Mouse (Mus musculus) limb, embryonic 14.5 days (tissue): Measurements from ENCODE around the gene Twf2. TPM values are rescaled to one million over a fixed set of nuclear protein-coding genes. Genes with fewer than 3 reads are reported as not detected.

Experiments used
- ATAC-seq: fragments of 200-750 bp; cut with Nextera tagmentation; 2 replicates; pipeline ENCODE4 v1.8.0; 2017; ENCODE audit warnings: low read depth, moderate number of reproducible peaks, moderate TSS enrichment; ENCODE audit not compliant: low FRiP score
- DNase-seq: peaks from one replicate; pipeline ENCODE4 v3.0.0-alpha.2; 2015; ENCODE audit warnings: low spot score
- H3K27ac ChIP-seq: fragments of 300-500 bp; sonication (generic); replicated peaks from 2 replicates; pipeline ENCODE4 v1.5.1; 2014; ENCODE audit warnings: low read depth, mild to moderate bottlenecking, low read length, moderate library complexity, mixed read lengths
- H3K27me3 ChIP-seq: fragments of 300-500 bp; sonication (generic); 2 replicates; pipeline ENCODE4 v1.6.1; 2014; ENCODE audit warnings: low read length, mixed read lengths; ENCODE audit not compliant: control insufficient read depth, insufficient read depth
- H3K36me3 ChIP-seq: fragments of 300-500 bp; sonication (generic); 2 replicates; pipeline ENCODE4 v1.6.1; 2014; ENCODE audit warnings: mild to moderate bottlenecking, low read length, moderate library complexity, mixed read lengths; ENCODE audit not compliant: control insufficient read depth, insufficient read depth
- H3K4me1 ChIP-seq: fragments of 300-500 bp; sonication (generic); 2 replicates; pipeline ENCODE4 v1.6.1; 2014; ENCODE audit warnings: antibody characterized with exemption, low read length, mixed read lengths; ENCODE audit not compliant: control insufficient read depth, insufficient read depth
- H3K4me2 ChIP-seq: fragments of 300-500 bp; sonication (generic); replicated peaks from 2 replicates; pipeline ENCODE4 v1.6.1; 2014; ENCODE audit warnings: low read depth, mild to moderate bottlenecking, low read length, moderate library complexity; ENCODE audit not compliant: severe bottlenecking
- H3K4me3 ChIP-seq: fragments of 300-500 bp; sonication (generic); replicated peaks from 2 replicates; pipeline ENCODE4 v1.5.1; 2014; ENCODE audit warnings: low read length
- H3K9ac ChIP-seq: fragments of 300-500 bp; sonication (generic); 2 replicates; pipeline ENCODE4 v1.6.1; 2014; ENCODE audit warnings: mild to moderate bottlenecking, low read depth, low read length, moderate library complexity; ENCODE audit not compliant: severe bottlenecking
- H3K9me3 ChIP-seq: fragments of 300-500 bp; sonication (generic); 2 replicates; pipeline ENCODE4 v1.6.1; 2016; ENCODE audit warnings: low read length; ENCODE audit not compliant: control insufficient read depth
- POLR2A ChIP-seq: fragments of 200-500 bp; IDR thresholded peaks from 2 replicates; pipeline ENCODE4 v1.8.0; 2012; ENCODE audit warnings: inconsistent platforms, mild to moderate bottlenecking, moderate library complexity, borderline replicate concordance; ENCODE audit not compliant: insufficient read depth, insufficient read length; ENCODE audit errors: extremely low read depth
- WGBS: fragments of 180-500 bp; shearing (Covaris S2); extraction: QIAGEN DNeasy Blood & Tissue Kit; methylation state at CpG from one replicate; pipeline ENCODE4 v1.1.7; 2014; 5-methylcytosine and 5-hydroxymethylcytosine counted together
- polyA plus RNA-seq, 2 experiments: library from polyadenylated mRNA; depleted of rRNA in 1 of 2; stranded (reverse) in 1 of 2; unstranded in 1 of 2; fragments of >200 nt; fragmentation: Nextera tagmentation in 1 of 2; extraction: Ambion mirVana in 1 of 2; gene quantifications; 2 replicates each; pipeline versions ENCODE4 v1.2.1 to v1.2.3; 2012 to 2014

The Twf2 gene
- polyA plus RNA-seq, 2 experiments = 62.4 to 69.2 TPM

DNA sequence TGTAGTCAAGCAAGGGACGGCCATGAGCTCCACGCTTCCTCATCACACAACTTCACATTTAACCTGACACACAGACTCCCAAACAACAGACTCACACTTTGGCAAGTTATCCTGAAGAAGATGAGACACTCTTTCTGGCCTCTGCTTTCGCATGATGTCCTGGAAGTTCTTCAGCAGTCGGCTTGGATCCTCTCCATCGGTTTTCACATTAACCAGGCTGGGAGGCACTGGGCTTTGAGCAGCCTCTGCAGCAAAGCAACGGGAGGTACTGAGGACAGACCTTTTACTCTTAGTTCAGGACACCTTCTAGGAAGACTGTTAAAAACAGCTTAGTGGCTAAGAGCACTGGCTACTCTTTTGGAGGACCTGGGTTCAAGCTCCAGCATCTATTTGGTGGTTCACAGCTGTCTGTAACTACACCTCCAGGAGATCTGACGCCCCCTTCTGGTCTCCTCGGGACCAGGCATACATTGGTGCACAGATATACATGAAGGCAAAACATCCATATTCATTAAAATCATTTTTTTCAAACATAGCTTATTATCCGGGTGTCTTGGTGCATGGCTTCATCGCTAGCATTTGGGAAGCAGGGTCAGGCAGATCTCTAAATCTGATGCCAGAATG, 38.7 kb downstream of the Twf2 start:
- Histone ChIP-seq H3K27me3 (no peaks in the 10 kb centered on the region), H3K4me1 (peaks cover 4% of the 10 kb centered on the region), H3K9me3 (no peaks in the 10 kb centered on the region), H3K36me3 (peaks cover 77% of the 10 kb centered on the region), H3K4me3 (no peak overlapping the region), H3K9ac (no peak overlapping the region), H3K27ac (no peak overlapping the region), H3K4me2 (no peak overlapping the region)
- 91% methylated on average over 10 of the region's 10 CpGs for WGBS
- DNase-seq (no peak), ATAC-seq (no peak)
- TF ChIP-seq POLR2A = no peak

DNA sequence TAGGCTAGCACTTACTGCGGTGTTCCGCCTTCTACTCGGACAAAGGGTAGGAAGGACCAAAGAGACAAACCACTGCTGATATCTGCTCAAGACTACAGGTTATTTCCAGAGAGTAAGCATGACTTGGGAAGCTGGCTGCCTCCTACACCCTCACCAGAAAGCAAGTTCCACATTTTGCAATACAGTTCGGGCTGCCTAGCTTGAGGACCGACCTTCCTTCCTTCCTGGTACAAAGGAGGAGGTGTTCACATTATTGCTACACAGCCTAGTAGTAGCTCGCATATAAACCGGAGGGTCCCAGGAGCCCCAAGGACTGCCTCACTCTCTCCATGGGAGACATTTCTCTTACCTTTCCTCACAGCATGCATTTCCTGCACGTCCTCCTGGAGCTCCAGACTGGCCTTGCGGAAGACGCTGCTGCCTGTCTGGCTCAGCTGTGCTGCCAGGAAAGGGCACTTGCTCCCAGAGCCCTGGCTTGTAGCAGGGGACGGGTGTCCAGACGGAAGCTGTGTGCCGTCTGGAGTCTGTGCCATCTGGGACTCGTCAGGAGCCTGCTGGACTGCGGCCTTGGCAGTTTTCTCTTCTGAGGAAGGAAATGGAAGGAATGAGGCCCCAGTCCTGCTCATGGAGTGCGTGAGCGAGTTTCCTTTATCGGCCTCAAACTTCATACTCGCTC, 40.0 kb downstream of the Twf2 start:
- no peaks in the 10 kb centered on the region for H3K27me3 ChIP-seq
- H3K4me2 ChIP-seq = no peak overlapping the region
- H3K4me3 ChIP-seq = no peak overlapping the region
- WGBS = 47% methylated on average over 19 of the region's 19 CpGs
- no peak for TF ChIP-seq POLR2A
- peaks cover 64% of the 10 kb centered on the region for H3K36me3 ChIP-seq
- no peaks in the 10 kb centered on the region for H3K9me3 ChIP-seq
- DNase-seq (no peak), ATAC-seq (no peak)
- H3K27ac ChIP-seq = no peak overlapping the region
- peak overlapping the region; percentile 25; the same call in 1 of the 2 replicates for H3K9ac ChIP-seq
- peaks cover 10% of the 10 kb centered on the region for H3K4me1 ChIP-seq

DNA sequence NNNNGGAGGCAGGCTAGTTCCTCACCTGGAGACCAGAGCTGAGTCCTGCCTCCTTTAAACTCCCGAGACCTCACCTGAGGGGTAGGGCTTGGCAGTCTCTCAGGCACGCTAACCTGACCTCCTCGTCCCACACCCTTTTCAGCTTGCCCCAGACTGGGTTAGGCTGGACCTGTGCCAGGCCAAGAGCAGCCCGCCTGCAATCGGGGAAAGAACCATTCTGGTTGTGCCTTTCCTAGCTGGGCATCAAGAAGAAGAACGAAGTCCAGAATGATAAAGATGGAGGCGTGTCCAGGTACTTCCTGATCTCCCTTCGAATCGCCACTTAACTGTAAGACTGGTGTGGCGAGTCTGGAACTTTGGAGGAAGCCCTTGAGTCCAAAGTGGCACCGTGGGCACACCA, 46.6 kb downstream of the Twf2 start:
- no peak overlapping the region for H3K4me2 ChIP-seq
- H3K4me1 ChIP-seq = peaks cover 13% of the 10 kb centered on the region
- ATAC-seq (no peak), DNase-seq (no peak)
- no peak overlapping the region for H3K27ac ChIP-seq
- peaks cover 7% of the 10 kb centered on the region; the same call in 1 of the 2 replicates for H3K36me3 ChIP-seq
- H3K9ac ChIP-seq = no peak overlapping the region
- WGBS = 93% methylated on average over 11 of the region's 11 CpGs
- no peaks in the 10 kb centered on the region for H3K27me3 ChIP-seq
- no peak overlapping the region for H3K4me3 ChIP-seq
- no peak for TF ChIP-seq POLR2A
- H3K9me3 ChIP-seq = no peaks in the 10 kb centered on the region

DNA sequence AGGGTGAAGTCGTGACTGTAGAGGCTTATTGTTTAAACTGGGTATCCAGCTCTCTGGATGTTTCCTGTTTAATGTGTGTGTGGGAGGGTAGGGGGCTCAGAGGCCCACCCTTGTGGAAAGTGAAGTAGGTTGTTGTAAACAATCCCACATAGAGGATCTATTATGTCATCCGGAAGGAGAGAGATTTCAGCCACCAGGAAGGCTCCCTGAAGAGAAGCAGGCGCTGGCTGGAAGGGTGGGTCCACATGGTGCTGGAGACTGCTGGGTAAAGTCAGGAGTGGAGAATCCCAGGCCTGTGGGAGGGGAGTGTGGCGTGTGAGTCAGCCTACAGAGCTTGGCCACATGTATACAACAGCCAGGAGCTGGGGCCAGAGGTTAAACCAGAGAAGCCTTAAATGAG, 47.3 kb downstream of the Twf2 start:
- WGBS = 50% methylated on average over 4 of the region's 4 CpGs
- Histone ChIP-seq H3K27me3 (no peaks in the 10 kb centered on the region), H3K9me3 (no peaks in the 10 kb centered on the region), H3K27ac (no peak overlapping the region), H3K4me3 (no peak overlapping the region), H3K9ac (no peak overlapping the region), H3K4me1 (peaks cover 13% of the 10 kb centered on the region), H3K4me2 (no peak overlapping the region), H3K36me3 (peaks cover 1% of the 10 kb centered on the region; the same call in 1 of the 2 replicates)
- no peak for ATAC-seq
- TF ChIP-seq POLR2A = no peak
- no peak for DNase-seq

DNA sequence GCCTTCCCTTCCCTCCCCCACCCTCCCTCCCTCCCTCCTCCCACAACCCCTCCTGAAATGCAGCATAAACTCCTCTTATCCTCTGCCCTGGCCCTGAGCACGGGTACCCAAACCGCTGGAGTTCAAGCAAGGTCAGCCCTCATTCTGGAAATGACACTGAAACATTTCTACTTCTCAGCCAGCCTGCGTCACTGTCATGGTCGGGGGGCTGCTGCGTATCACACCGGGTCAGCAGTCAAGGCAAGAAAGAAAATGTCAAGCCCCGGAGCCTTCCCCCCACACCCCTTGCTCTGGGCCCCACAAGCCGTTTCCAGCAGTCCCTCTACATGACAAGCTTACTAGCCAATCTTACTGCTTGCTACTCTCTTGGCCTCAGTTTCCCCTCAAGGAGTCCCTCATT, 48.2 kb downstream of the Twf2 start:
- DNase-seq (no peak), ATAC-seq (no peak)
- no peak for TF ChIP-seq POLR2A
- Histone ChIP-seq H3K36me3 (no peaks in the 10 kb centered on the region; the same call in 1 of the 2 replicates), H3K9me3 (no peaks in the 10 kb centered on the region), H3K27ac (no peak overlapping the region), H3K9ac (no peak overlapping the region), H3K4me2 (no peak overlapping the region), H3K4me1 (peaks cover 13% of the 10 kb centered on the region), H3K4me3 (no peak overlapping the region), H3K27me3 (no peaks in the 10 kb centered on the region)
- WGBS = 72% methylated on average over 8 of the region's 8 CpGs

DNA sequence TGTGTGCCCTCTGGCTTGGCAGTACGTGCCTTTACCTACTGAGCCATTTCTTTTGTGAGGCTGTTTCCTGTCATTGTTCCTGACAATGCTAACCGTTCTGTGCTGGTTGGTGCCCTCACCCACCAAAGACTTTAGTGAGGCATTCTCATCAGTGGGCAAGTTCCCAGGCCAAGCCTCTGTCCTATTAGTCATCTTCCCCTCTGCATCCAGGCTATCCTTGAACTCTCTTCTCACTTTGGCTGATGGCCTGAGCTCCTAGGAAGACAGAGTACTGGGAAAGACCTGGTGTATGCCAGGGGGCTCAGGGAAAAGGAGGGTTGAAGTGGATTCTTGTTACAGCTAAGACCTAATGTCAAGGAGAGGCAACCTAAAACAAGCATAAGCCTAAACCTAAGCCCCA, 51.1 kb downstream of the Twf2 start:
- ATAC-seq = no peak
- Histone ChIP-seq H3K27ac (no peak overlapping the region), H3K27me3 (no peaks in the 10 kb centered on the region), H3K9ac (no peak overlapping the region), H3K36me3 (no peaks in the 10 kb centered on the region), H3K4me1 (no peaks in the 10 kb centered on the region), H3K4me2 (no peak overlapping the region), H3K9me3 (no peaks in the 10 kb centered on the region), H3K4me3 (no peak overlapping the region)
- WGBS = 66% methylated on average over 2 of the region's 2 CpGs
- TF ChIP-seq POLR2A = no peak
- no peak for DNase-seq
